Mouse (Mus musculus): ENCODE results near the gene Ubn1.

DNA sequence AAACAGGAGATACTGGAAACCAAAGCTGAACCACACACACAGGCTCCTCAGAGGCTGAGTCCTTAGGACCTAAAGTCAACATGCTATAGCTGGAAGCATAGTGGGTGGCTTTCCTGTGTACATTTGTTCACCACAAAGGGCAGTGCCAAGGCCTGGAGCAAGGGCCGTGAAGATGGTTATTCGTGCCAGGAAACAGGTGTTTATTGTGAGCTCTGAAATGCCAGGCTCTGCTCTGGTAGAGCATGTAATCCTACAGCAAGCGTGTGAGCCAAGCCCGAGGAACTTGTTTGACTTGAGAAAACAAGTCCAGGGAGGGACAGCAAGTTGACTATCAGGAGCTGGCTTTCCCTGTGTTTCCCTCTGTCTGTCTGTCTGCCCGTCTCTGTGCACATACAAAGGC lies 43.4 kb downstream of the Ubn1 start:
- TF ChIP-seq JUN (IDR thresholded peaks at IDR 0.05; ENCODE audit: insufficient read depth, low read depth, low read length): no peak
- no peak for TF ChIP-seq ZC3H11A (IDR thresholded peaks at IDR 0.05; ENCODE audit: low read depth, low read length)
- no peak for TF ChIP-seq MEF2A (IDR thresholded peaks at IDR 0.05; ENCODE audit: borderline replicate concordance, low read depth, low read length)
- no peak for TF ChIP-seq MYC (IDR thresholded peaks at IDR 0.05; ENCODE audit: low read depth, low read length)
- no peak for TF ChIP-seq EP300 (IDR thresholded peaks at IDR 0.05; ENCODE audit: low read length)

All from CH12.LX (cell line).